Mouse (Mus musculus): ENCODE results near the gene Dyrk3. TPM values are rescaled to one million over a fixed set of nuclear protein-coding genes. Genes with fewer than 3 reads are reported as not detected.

Dyrk3 gene
- polyA plus RNA-seq, 1 experiment from 2014 or later = 17.6 TPM

DNA sequence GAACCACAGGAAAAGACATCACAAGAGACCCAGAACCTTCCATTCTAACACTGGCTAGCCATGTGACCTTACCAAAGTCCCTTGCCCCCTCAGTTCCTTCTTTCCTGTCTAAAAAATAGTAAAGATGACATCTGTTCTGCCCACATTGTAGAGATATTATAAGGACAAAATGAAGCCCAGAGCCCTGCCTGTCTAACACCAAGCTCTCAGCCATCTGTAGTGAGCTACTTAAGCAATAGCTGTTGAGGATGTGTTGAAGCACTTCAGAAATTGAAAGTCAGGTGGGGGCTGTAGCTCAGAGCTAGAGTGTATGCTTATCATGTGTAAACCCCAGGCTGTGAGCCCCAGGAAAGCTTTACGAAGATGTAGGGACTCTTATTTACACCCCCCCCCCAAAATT is 37.3 kb downstream of the Dyrk3 start:
- H3K4me1 ChIP-seq = peaks cover 37% of the 10 kb centered on the region
- H3K9ac ChIP-seq = no peak overlapping the region
- no peaks in the 10 kb centered on the region for H3K36me3 ChIP-seq
- H3K27me3 ChIP-seq (replicated peaks) = peaks cover 6% of the 10 kb centered on the region; the same call in 1 of the 2 replicates
- no peaks in the 10 kb centered on the region for H3K9me3 ChIP-seq (replicated peaks)
- no peak for ATAC-seq
- no peak overlapping the region for H3K4me2 ChIP-seq
- H3K27ac ChIP-seq = no peak overlapping the region
- WGBS (ENCODE audit: insufficient replicate concordance) = 45% methylated on average over 1 of the region's 1 CpGs
- no peak overlapping the region for H3K4me3 ChIP-seq

DNA sequence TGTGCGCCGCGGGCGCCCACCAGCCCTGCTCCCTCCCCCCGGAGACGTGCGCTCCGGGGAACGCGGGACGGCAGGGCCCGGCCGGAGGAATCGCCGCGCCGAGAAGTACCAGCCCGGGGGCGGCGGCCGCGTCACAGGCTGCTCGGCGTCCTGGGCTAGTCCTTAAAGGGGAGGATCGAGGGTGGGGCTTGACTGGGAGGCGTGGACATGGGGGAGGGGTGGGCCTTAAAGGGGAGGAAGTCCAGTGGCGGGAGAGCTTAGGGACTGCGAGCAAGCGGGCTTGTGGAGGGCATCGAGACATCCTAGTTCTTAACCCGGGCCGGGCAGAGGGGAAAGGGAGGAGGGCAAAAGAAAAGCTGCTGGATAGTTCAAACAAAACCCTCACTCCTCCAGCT is 40.4 kb downstream of the Dyrk3 start, which contains the start of gene Mapkapk2:
Gene Mapkapk2 (minus strand): TSS at position 127 of the 395 bp plus-strand sequence.
- ATAC-seq = peak; percentile 96
- Histone ChIP-seq H3K27ac (peak within 1 kb of the TSS; percentile 64), H3K9me3 (replicated peaks) (no peaks in the 10 kb centered on the region), H3K27me3 (replicated peaks) (0 out of 2 replicates have a peak, but pooled peaks cover 4% of the 10 kb centered on the region), H3K4me2 (peak within 1 kb of the TSS; percentile 96), H3K36me3 (no peaks in the 10 kb centered on the region), H3K4me3 (peak within 1 kb of the TSS; percentile 80), H3K9ac (peak within 1 kb of the TSS; percentile 83), H3K4me1 (peaks cover 49% of the 10 kb centered on the region)
- WGBS (ENCODE audit: insufficient replicate concordance) = under 1% methylated on average over 32 of the region's 32 CpGs

DNA sequence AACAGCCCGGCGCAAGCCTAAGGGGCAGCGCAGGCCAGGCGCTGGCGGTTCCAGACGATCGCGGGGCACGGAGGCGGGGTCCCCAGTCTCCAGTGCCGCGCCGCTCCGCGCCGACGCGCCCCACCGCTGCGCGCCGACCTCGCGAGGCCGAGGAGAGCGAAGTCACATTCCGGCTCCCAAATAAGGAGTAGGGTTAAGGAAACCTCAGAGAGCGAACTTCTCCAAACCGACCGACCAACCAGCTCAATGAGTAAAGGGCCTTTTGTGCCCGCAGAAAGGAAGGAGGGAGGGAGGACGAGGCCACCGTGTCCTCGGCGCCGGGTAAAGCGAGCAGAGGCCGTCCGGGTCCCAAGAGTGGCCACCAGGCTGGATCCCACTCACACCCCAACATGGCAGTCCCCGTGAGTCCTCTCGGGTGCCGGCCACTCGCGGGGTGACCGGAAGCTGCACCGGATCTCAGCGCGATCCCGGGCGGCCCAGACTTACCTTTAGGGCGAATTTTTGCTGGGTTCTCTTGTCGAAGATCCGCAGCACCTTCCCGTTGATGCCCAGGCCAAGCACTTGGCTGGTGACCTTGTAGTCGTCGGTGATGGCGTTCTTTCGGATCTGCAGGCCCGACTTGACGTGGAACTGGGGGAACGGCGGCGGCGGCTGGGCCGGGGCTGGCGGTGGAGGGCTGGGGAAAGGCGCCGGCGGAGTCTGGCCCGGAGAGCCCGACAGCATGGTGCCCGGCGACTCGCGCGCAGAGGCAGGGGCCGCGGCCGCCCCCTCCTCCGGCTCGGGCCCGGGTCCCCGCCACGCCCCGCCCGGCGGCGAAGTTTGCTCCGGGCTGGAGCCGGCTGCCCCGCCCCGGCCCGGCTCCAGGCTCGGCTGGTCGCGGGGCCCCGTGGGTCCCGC is 41.1 kb downstream of the Dyrk3 start:
- Histone ChIP-seq H3K4me2 (peak overlapping the region; percentile 96), H3K36me3 (no peaks in the 10 kb centered on the region)

GRCm38 (mm10) chr1:131096132-131096695 is 41.9 kb downstream of the Dyrk3 start:
- peak overlapping the region; percentile 96 for H3K4me2 ChIP-seq
- peaks cover 62% of the 10 kb centered on the region for H3K4me1 ChIP-seq
- H3K27ac ChIP-seq = peak overlapping the region; percentile 64
- peak overlapping the region; percentile 80 for H3K4me3 ChIP-seq
- no peak for ATAC-seq
- 17% methylated on average over 9 of the region's 9 CpGs for WGBS (ENCODE audit: insufficient replicate concordance)
- H3K9me3 ChIP-seq (replicated peaks) = no peaks in the 10 kb centered on the region
- no peaks in the 10 kb centered on the region for H3K36me3 ChIP-seq
- 0 out of 2 replicates have a peak, but pooled peaks cover 4% of the 10 kb centered on the region for H3K27me3 ChIP-seq (replicated peaks)
- H3K9ac ChIP-seq = peak overlapping the region; percentile 83

More for the DNA sequence above, 41.1 kb downstream of the Dyrk3 start:
- no peaks in the 10 kb centered on the region for H3K9me3 ChIP-seq (replicated peaks)
- peak overlapping the region; percentile 80 for H3K4me3 ChIP-seq
- 0 out of 2 replicates have a peak, but pooled peaks cover 4% of the 10 kb centered on the region for H3K27me3 ChIP-seq (replicated peaks)
- under 1% methylated on average over 81 of the region's 98 CpGs for WGBS (ENCODE audit: insufficient replicate concordance)
- H3K4me1 ChIP-seq = peaks cover 56% of the 10 kb centered on the region
- H3K27ac ChIP-seq = peak overlapping the region; percentile 64
- peak overlapping the region; percentile 83 for H3K9ac ChIP-seq
- ATAC-seq = peak; percentile 53

GRCm38 (mm10) chr1:131095574-131095973 is 42.6 kb downstream of the Dyrk3 start:
- 0 out of 2 replicates have a peak overlapping the region, but pooled peaks have one; percentile 15 for H3K9ac ChIP-seq
- peaks cover 68% of the 10 kb centered on the region for H3K4me1 ChIP-seq

GRCm38 (mm10) chr1:131093889-131094288 is 44.3 kb downstream of the Dyrk3 start:
- Histone ChIP-seq H3K4me1 (peaks cover 80% of the 10 kb centered on the region), H3K9me3 (replicated peaks) (no peaks in the 10 kb centered on the region), H3K4me3 (no peak overlapping the region), H3K27ac (no peak overlapping the region), H3K27me3 (replicated peaks) (0 out of 2 replicates have a peak, but pooled peaks cover 4% of the 10 kb centered on the region), H3K36me3 (no peaks in the 10 kb centered on the region), H3K9ac (no peak overlapping the region), H3K4me2 (no peak overlapping the region)
- 70% methylated on average over 8 of the region's 8 CpGs for WGBS (ENCODE audit: insufficient replicate concordance)
- ATAC-seq = no peak

More at GRCm38 (mm10) chr1:131095574-131095973, 42.6 kb downstream of the Dyrk3 start:
- Histone ChIP-seq H3K27me3 (replicated peaks) (0 out of 2 replicates have a peak, but pooled peaks cover 4% of the 10 kb centered on the region), H3K9me3 (replicated peaks) (no peaks in the 10 kb centered on the region), H3K4me2 (peak overlapping the region; percentile 96), H3K36me3 (no peaks in the 10 kb centered on the region), H3K27ac (peak overlapping the region; percentile 7; the same call in 1 of the 2 replicates), H3K4me3 (peak overlapping the region; percentile 80)
- ATAC-seq = no peak
- WGBS (ENCODE audit: insufficient replicate concordance) = 36% methylated on average over 8 of the region's 8 CpGs

GRCm38 (mm10) chr1:131092846-131093245 is 45.3 kb downstream of the Dyrk3 start:
- no peak overlapping the region for H3K4me3 ChIP-seq
- H3K4me2 ChIP-seq = no peak overlapping the region
- H3K36me3 ChIP-seq = no peaks in the 10 kb centered on the region
- 87% methylated on average over 3 of the region's 3 CpGs for whole genome bisulfite sequencing (ENCODE audit: insufficient replicate concordance)
- ATAC-seq = no peak
- no peak overlapping the region for H3K27ac ChIP-seq
- no peaks in the 10 kb centered on the region for H3K9me3 ChIP-seq (replicated peaks)
- H3K4me1 ChIP-seq = peaks cover 83% of the 10 kb centered on the region
- H3K27me3 ChIP-seq (replicated peaks) = 0 out of 2 replicates have a peak, but pooled peaks cover 4% of the 10 kb centered on the region
- H3K9ac ChIP-seq = no peak overlapping the region

GRCm38 (mm10) chr1:131092173-131092572 is 46.0 kb downstream of the Dyrk3 start:
- H3K9me3 ChIP-seq (replicated peaks) = no peaks in the 10 kb centered on the region
- no peak overlapping the region for H3K4me3 ChIP-seq
- no peak overlapping the region for H3K4me2 ChIP-seq
- H3K36me3 ChIP-seq = no peaks in the 10 kb centered on the region
- 70% methylated on average over 3 of the region's 3 CpGs for WGBS (ENCODE audit: insufficient replicate concordance)
- 0 out of 2 replicates have a peak, but pooled peaks cover 4% of the 10 kb centered on the region for H3K27me3 ChIP-seq (replicated peaks)
- no peak overlapping the region for H3K9ac ChIP-seq
- H3K4me1 ChIP-seq = peaks cover 87% of the 10 kb centered on the region
- no peak for ATAC-seq
- H3K27ac ChIP-seq = no peak overlapping the region

DNA sequence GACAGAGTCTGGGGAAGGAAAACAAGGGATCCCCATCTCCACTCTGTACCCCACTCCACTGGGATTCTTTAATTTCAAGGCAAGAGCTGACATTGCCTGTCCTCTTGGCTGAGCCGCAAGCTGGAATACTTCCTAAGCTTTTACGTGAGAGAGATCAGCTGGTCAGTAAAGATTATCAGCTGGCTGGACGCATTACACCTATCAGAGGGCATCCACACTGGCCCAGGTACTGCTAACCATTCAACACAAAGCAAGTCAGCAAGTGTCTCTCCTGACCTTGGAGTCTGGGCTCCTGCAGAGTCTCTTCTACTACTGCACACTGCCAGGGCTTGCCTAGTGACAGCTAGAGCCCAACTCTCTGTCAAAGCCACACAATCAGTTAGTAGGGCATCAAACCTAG is 46.7 kb downstream of the Dyrk3 start:
- Histone ChIP-seq H3K36me3 (no peaks in the 10 kb centered on the region), H3K27me3 (replicated peaks) (0 out of 2 replicates have a peak, but pooled peaks cover 4% of the 10 kb centered on the region), H3K4me3 (no peak overlapping the region), H3K4me2 (no peak overlapping the region), H3K4me1 (peaks cover 90% of the 10 kb centered on the region), H3K9ac (no peak overlapping the region), H3K27ac (no peak overlapping the region), H3K9me3 (replicated peaks) (no peaks in the 10 kb centered on the region)
- WGBS (ENCODE audit: insufficient replicate concordance) = 66% methylated on average over 3 of the region's 3 CpGs
- ATAC-seq = no peak

GRCm38 (mm10) chr1:131090877-131091276 is 47.3 kb downstream of the Dyrk3 start:
- no peak overlapping the region for H3K4me3 ChIP-seq

DNA sequence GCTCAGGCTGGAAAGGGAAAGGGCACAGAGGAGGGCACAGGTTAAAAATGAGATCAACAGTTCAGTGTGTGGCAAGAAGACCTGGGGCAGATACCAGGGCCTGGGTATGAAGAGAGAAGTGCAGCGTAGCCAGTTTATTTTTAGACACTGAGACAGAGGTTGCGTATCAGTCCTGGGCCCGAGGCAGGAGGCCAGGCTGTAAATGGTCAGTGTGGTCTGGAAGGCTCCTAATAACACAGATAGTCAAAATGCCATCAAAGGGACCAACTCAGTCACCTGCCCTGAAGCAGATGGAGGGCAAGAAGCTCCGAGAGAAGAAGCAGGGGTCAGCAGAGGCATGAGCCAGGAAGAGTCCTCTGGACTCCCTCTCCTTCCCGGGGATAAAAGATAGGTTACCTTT is 47.9 kb downstream of the Dyrk3 start:
- no peaks in the 10 kb centered on the region for H3K36me3 ChIP-seq
- no peak overlapping the region for H3K4me3 ChIP-seq
- ATAC-seq = no peak
- 37% methylated on average over 5 of the region's 5 CpGs for WGBS (ENCODE audit: insufficient replicate concordance)
- no peak overlapping the region for H3K27ac ChIP-seq
- H3K9ac ChIP-seq = no peak overlapping the region
- H3K4me1 ChIP-seq = peaks cover 90% of the 10 kb centered on the region
- no peak overlapping the region for H3K4me2 ChIP-seq
- H3K9me3 ChIP-seq (replicated peaks) = no peaks in the 10 kb centered on the region
- H3K27me3 ChIP-seq (replicated peaks) = no peaks in the 10 kb centered on the region

More at GRCm38 (mm10) chr1:131090877-131091276, 47.3 kb downstream of the Dyrk3 start:
- Histone ChIP-seq H3K9ac (no peak overlapping the region), H3K27me3 (replicated peaks) (0 out of 2 replicates have a peak, but pooled peaks cover 3% of the 10 kb centered on the region), H3K4me1 (peaks cover 90% of the 10 kb centered on the region), H3K27ac (no peak overlapping the region), H3K4me2 (no peak overlapping the region), H3K9me3 (replicated peaks) (no peaks in the 10 kb centered on the region), H3K36me3 (no peaks in the 10 kb centered on the region)
- no peak for ATAC-seq
- 62% methylated on average over 4 of the region's 4 CpGs for WGBS (ENCODE audit: insufficient replicate concordance)

Measured in liver, embryonic 12.5 days (tissue).